ENCODE assay signal across 9 mouse cellular contexts in the genomic region with DNA sequence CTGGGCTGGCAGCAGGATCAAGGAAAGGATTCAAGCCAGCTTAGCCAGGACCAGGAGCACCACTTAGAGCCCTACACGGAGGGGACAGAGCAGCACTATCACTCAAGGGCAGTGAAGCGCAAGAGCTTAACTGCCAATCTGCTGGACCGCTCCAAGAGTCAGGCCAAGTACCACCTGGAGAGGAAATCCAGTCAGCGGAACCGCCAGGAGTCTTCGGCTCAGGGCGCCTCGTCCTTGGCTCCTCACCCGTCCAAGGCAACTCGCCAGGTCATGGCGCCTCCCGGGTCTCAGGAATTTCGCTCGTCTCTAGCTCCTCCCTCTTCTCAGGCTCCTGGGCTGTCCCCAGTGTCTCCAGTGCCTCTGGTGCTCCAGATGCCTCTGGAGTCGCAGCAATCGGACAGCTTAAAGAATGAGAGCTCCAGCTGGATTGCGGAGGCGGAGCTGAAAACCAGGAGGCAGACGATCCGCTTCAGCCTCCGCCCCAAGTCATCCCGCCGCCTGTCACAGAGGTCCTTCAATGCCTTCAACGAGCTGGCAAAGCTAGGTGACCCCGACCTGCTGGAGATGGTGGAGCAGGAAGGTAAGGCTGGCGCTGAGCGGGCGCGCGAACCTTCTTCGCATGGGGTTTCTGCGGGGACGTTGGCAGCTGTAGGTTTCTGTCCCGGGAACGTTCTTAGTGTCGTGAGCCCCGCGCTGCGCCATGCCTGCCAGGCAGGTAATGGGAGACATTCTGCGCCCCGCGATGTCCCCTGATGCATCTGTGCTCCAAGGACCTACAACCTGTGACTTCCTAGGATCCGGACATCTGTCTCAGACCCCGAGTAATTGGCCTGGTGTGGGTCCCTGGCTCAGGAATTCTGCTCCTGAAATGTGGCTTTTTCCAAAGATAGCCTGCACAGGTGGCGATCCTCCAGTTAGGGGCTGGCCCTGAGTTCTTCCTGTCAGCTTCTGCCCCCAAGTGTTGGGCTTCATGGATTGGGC. TPM values are rescaled to one million over a fixed set of nuclear protein-coding genes. Genes with fewer than 3 reads are reported as not detected.
A peak's percentile ranks its signal among the peaks of the same experiment; 100 is the strongest.
DNase-seq lines count a peak whose midpoint lies in the region; ATAC-seq and TF ChIP-seq lines count a peak whose summit lies in the region.
"Had no signal": no experiment of that assay in that cellular context is flagged by ENCODE, and none has a peak within 500 bp of the region (broad histone marks: within the 10 kb centered on the region; RNA-seq: fewer than 3 reads in every experiment).

Gene Ano5 (plus strand): TSS at position 359 of the 981 bp plus-strand sequence.

- H3K4me1 ChIP-seq in intestine, embryonic 14.5 days (replicated peaks; ENCODE audit: control insufficient read depth, insufficient read depth, low read length) = no peaks in the 10 kb centered on the region

- peak within 1 kb of the TSS; percentile 90 for H3K27ac ChIP-seq in gastrocnemius, adult 2 months
- H3K27ac ChIP-seq in intestine, embryonic 14.5 days (ENCODE audit: low read depth) = no peak within 1 kb of the TSS
- no peak within 1 kb of the TSS for H3K27ac ChIP-seq in left cerebral cortex, adult 2 months

- DNase-seq in Patski (ENCODE audit: low read depth, low spot score) = peak; percentile 38
- peak; percentile 78 for DNase-seq in cerebellum, postnatal 36 days
- DNase-seq in gastrocnemius, adult 2 months = peak; percentile 89
- DNase-seq in intestine, embryonic 14.5 days (ENCODE audit: low spot score) = peak; percentile 60
- DNase-seq in left cerebral cortex, adult 2 months (ENCODE audit: extremely low spot score in 1 of 2, low spot score in 2 of 2) = peak; percentile 19 to 35
- DNase-seq in lung, postnatal 36 days = peak; percentile 14
- DNase-seq in right cerebral cortex, postnatal 10 days (ENCODE audit: low spot score in 2 of 2) = peak; percentile 46 to 53
- no peak for DNase-seq in thymus, postnatal 10 days (ENCODE audit: low spot score in 2 of 2)

- no peak for TF ChIP-seq CTCF in Patski (IDR thresholded peaks at IDR 0.05)
- TF ChIP-seq CTCF in gastrocnemius, adult 2 months (IDR thresholded peaks at IDR 0.05) = no peak; the same call in 1 of the 2 replicates
- TF ChIP-seq CTCF in left cerebral cortex, adult 2 months (IDR thresholded peaks at IDR 0.05) = no peak

- in situ Hi-C loops in Patski (cut with MboI; ENCODE audit: low pct_unique_long_range_greater_than_20kb) = no loop called here

- CTCF ChIA-PET in Patski (lab: Charles Lee) = interaction anchor here (1.2 kb wide), 1 partner anchor 11 kb away, joined by 3 read pairs; no protein-coding TSS in a partner anchor

- H3K4me3 ChIP-seq in gastrocnemius, adult 2 months = peak within 1 kb of the TSS; percentile 72
- H3K4me3 ChIP-seq in intestine, embryonic 14.5 days (ENCODE audit: low read depth, low read length) = peak within 1 kb of the TSS; percentile 39
- H3K4me3 ChIP-seq in left cerebral cortex, adult 2 months = peak within 1 kb of the TSS; percentile 49

- 2% methylated on average over 45 of the region's 45 CpGs for WGBS in intestine, embryonic 14.5 days

- peak; percentile 78 for ATAC-seq in Patski
- ATAC-seq in intestine, embryonic 14.5 days (replicated peaks; ENCODE audit: low FRiP score, low TSS enrichment, low read depth) = peak; percentile 78

- H3K36me3 ChIP-seq in intestine, embryonic 14.5 days (ENCODE audit: control insufficient read depth, insufficient read depth, low read length) = no peaks in the 10 kb centered on the region
- H3K36me3 ChIP-seq: G1E had no signal

- 0 out of 2 replicates have a peak within 1 kb of the TSS, but pooled peaks have one; percentile 32 for H3K9ac ChIP-seq in intestine, embryonic 14.5 days (ENCODE audit: low read length)

- peak within 1 kb of the TSS; percentile 87 for H3K4me2 ChIP-seq in intestine, embryonic 14.5 days (ENCODE audit: low read length)

- POLR2A ChIA-PET in Patski (lab: Charles Lee) = no interaction called here

- H3K27me3 ChIP-seq in Patski = no peaks in the 10 kb centered on the region
- no peaks in the 10 kb centered on the region; the same call in 1 of the 2 replicates for H3K27me3 ChIP-seq in intestine, embryonic 14.5 days (replicated peaks; ENCODE audit: control insufficient read depth, insufficient read depth, low read length)

- intact Hi-C loops in gastrocnemius, adult 2 months (cut with DNase I) = no loop called here
- intact Hi-C loops in left cerebral cortex, adult 2 months (cut with DNase I) = no loop called here

- no peaks in the 10 kb centered on the region for H3K9me3 ChIP-seq in intestine, embryonic 14.5 days (ENCODE audit: control insufficient read depth, low read length)

RNA-seq across cellular contexts. Expression of gene Ano5, which starts in this region (rescaled TPM):
- 1.7 TPM for polyA plus RNA-seq in Patski (2021)
- 100 to 1,000 TPM; 110 to 144 TPM for total RNA-seq in gastrocnemius, adult 2 months (2021)
- 0.24 TPM in 2 replicates for polyA plus RNA-seq in intestine, embryonic 14.5 days (2014; fragmentation: Nextera tagmentation; extraction: Ambion mirVana)
- under 1 TPM; 0.51 to 0.72 TPM for total RNA-seq in left cerebral cortex, adult 2 months (2021)
- polyA plus RNA-seq: G1E had no signal

Comparison
In these comparisons a context has a peak if more than half of its experiments do, and no peak if none do; other contexts are left out.
1. RNA of gene Ano5 (total RNA-seq): 110 to 144 TPM in gastrocnemius, adult 2 months; 0.51 to 0.72 TPM in left cerebral cortex, adult 2 months; every median in the first group is over 10 times any median in the second.
2. Peak in DNase-seq, ATAC-seq, H3K4me3 ChIP-seq, H3K9ac ChIP-seq and H3K4me2 ChIP-seq in intestine, embryonic 14.5 days; RNA of the gene not detected or under 1 TPM.
3. Peak in DNase-seq and H3K4me3 ChIP-seq in left cerebral cortex, adult 2 months; RNA of the gene not detected or under 1 TPM.
4. DNase-seq: peak in Patski (single experiment), cerebellum, postnatal 36 days (2 of 2), gastrocnemius, adult 2 months (single experiment), lung, postnatal 36 days (single experiment) and right cerebral cortex, postnatal 10 days (2 of 2); none in thymus, postnatal 10 days (0 of 2).
5. Peak in every context shown above with its lines, with median percentiles within 50 percentile points of each other: H3K4me3 ChIP-seq.